Mouse (Mus musculus) thymus, postnatal 25 days (tissue): Measurements from ENCODE around the gene Kif26a.

Experiments used
- DNase-seq: peaks from one replicate; pipeline ENCODE4 v3.0.0; 2022

Gene Kif26a

GRCm38 (mm10) chr12:112223721-112224337 lies 77.8 kb downstream of the Kif26a start:
- DNase-seq = no peak

GRCm38 (mm10) chr12:112226238-112226637 lies 80.2 kb downstream of the Kif26a start:
- no peak for DNase-seq

- DNase-seq = no peak
These were observed 80.6 kb downstream of the Kif26a start for GRCm38 (mm10) chr12:112226656-112227055.

GRCm38 (mm10) chr12:112229084-112229483 lies 83.1 kb downstream of the Kif26a start:
- DNase-seq = no peak

- DNase-seq = peak; percentile 11
These were observed 84.2 kb downstream of the Kif26a start for GRCm38 (mm10) chr12:112230196-112230595.
